Mouse (Mus musculus): Measurements from ENCODE around the gene Gpc5.

- TF ChIP-seq POLR2A (IDR thresholded peaks at IDR 0.05; ENCODE audit: borderline replicate concordance, extremely low read depth, insufficient read depth, insufficient read length, poor library complexity, severe bottlenecking) (no peak), CTCF (IDR thresholded peaks at IDR 0.05; ENCODE audit: borderline replicate concordance, extremely low read depth, insufficient read depth, insufficient read length) (no peak)
Observed at GRCm38 (mm10) chr14:115976062-115976461, 884.0 kb downstream of the Gpc5 start.

Data from brain, embryonic 14.5 days (tissue).